Mouse (Mus musculus) activated CD4-positive, CD25-positive, alpha-beta regulatory T cell, adult 4 months (primary cell): Measurements from ENCODE around the gene Drc1. TPM values are rescaled to one million over a fixed set of nuclear protein-coding genes. Genes with fewer than 3 reads are reported as not detected.

Experiments
- polyA plus RNA-seq, 2 experiments: library from polyadenylated mRNA; unstranded; fragments of 100-300 nt; shearing (Covaris generic); gene quantifications; one replicate each; pipeline ENCODE4 v1.2.1; 2017

Drc1 gene
- polyA plus RNA-seq, 2 experiments from 2014 or later, result 8.1 to 13.2 TPM

Other genes with a start within 250 kb of the Drc1 start
- 100 to 1,000 TPM; 112 to 171 TPM for gene Tyms, start 207.8 kb upstream of the Drc1 start, polyA plus RNA-seq
- not detected for gene Garem2, start 176.2 kb upstream of the Drc1 start, polyA plus RNA-seq
- not detected for gene 3110082J24Rik, start 175.3 kb upstream of the Drc1 start, polyA plus RNA-seq
- 10 to 100 TPM; 68.8 to 80.0 TPM for gene Hadha, start 126.2 kb upstream of the Drc1 start, polyA plus RNA-seq
- gene Hadhb, start 126.1 kb upstream of the Drc1 start, polyA plus RNA-seq, result 100 to 1,000 TPM; 111 to 127 TPM
- gene Adgrf3, start 75.7 kb upstream of the Drc1 start, polyA plus RNA-seq, result not detected
- gene Selenoi, start 48.8 kb upstream of the Drc1 start, polyA plus RNA-seq, result 10 to 100 TPM; 21.9 to 23.3 TPM
- not detected for gene Otof, start 180.5 kb downstream of the Drc1 start, polyA plus RNA-seq
- gene 1700001C02Rik, start 184.7 kb downstream of the Drc1 start, polyA plus RNA-seq, result not detected